Mouse (Mus musculus): ENCODE data around the gene Tmc4. TPM values are rescaled to one million over a fixed set of nuclear protein-coding genes. Genes with fewer than 3 reads are reported as not detected.
"Not testable (repeated sequence)": the region's sequence is repeated elsewhere in the genome, so short reads cannot be mapped to it uniquely, and the experiment has no call there.

Gene Tmc4
- 10 to 100 TPM; 11.4 to 17.7 TPM for total RNA-seq (2021)
- long read RNA-seq, experiment 1, partial matches to known transcripts = 7 of 11 reads
- long read RNA-seq, experiment 1, other reads (novel, unspliced or antisense) = 4 of 11 reads
- long read RNA-seq, experiment 2, partial matches to known transcripts = 6 of 8 reads
- long read RNA-seq, experiment 2, other reads (novel, unspliced or antisense) = 0 of 8 reads

- DNase-seq (ENCODE audit: low spot score in 2 of 2) = no peak
Measured at GRCm38 (mm10) chr7:3677342-3677741, at the start of gene Tmc4. Gene Tmc4 (minus strand): TSS chr7:3677553.

- DNase-seq (ENCODE audit: low spot score in 2 of 2) = not testable (repeated sequence)
Measured at GRCm38 (mm10) chr7:3725459-3725858, 48.1 kb upstream of the Tmc4 start.

- DNase-seq (ENCODE audit: low spot score in 2 of 2) = not testable (repeated sequence)
Measured at GRCm38 (mm10) chr7:3720268-3720667, 42.9 kb upstream of the Tmc4 start, which contains the start of gene Pirb. Gene Pirb (minus strand): TSS chr7:3720391.

GRCm38 (mm10) chr7:3715249-3715648, 37.9 kb upstream of the Tmc4 start:
- DNase-seq (ENCODE audit: low spot score in 2 of 2) = no peak

- no peak for DNase-seq (ENCODE audit: low spot score in 2 of 2)
Measured at GRCm38 (mm10) chr7:3712264-3712942, 35.0 kb upstream of the Tmc4 start.

- DNase-seq (ENCODE audit: low spot score in 2 of 2) = no peak
Measured at GRCm38 (mm10) chr7:3709000-3709399, 31.6 kb upstream of the Tmc4 start.

GRCm38 (mm10) chr7:3708447-3708980, 31.2 kb upstream of the Tmc4 start:
- not testable (repeated sequence) for DNase-seq (ENCODE audit: low spot score in 2 of 2)

- DNase-seq (ENCODE audit: low spot score in 2 of 2) = no peak
Measured at GRCm38 (mm10) chr7:3707568-3708413, 30.4 kb upstream of the Tmc4 start.

- DNase-seq (ENCODE audit: low spot score in 2 of 2) = no peak
Measured at GRCm38 (mm10) chr7:3707027-3707426, 29.7 kb upstream of the Tmc4 start.

GRCm38 (mm10) chr7:3706343-3706934, 29.1 kb upstream of the Tmc4 start:
- DNase-seq (ENCODE audit: low spot score in 2 of 2) = no peak

- DNase-seq (ENCODE audit: low spot score in 2 of 2) = no peak
Measured at GRCm38 (mm10) chr7:3705911-3706310, 28.6 kb upstream of the Tmc4 start.

GRCm38 (mm10) chr7:3705461-3705860, 28.1 kb upstream of the Tmc4 start:
- not testable (repeated sequence) for DNase-seq (ENCODE audit: low spot score in 2 of 2)

GRCm38 (mm10) chr7:3704475-3704874, 27.1 kb upstream of the Tmc4 start:
- no peak for DNase-seq (ENCODE audit: low spot score in 2 of 2)

GRCm38 (mm10) chr7:3703879-3704441, 26.6 kb upstream of the Tmc4 start, which contains the start of gene Rps9:
Gene Rps9 (plus strand): TSS chr7:3703993.
- DNase-seq (ENCODE audit: low spot score in 2 of 2) = peak; percentile 90

GRCm38 (mm10) chr7:3703148-3703878, 26.0 kb upstream of the Tmc4 start:
- DNase-seq (ENCODE audit: low spot score in 2 of 2) = no peak

GRCm38 (mm10) chr7:3698471-3698870, 21.1 kb upstream of the Tmc4 start:
- no peak for DNase-seq (ENCODE audit: low spot score in 2 of 2)

- DNase-seq (ENCODE audit: low spot score in 2 of 2) = not testable (repeated sequence)
Measured at GRCm38 (mm10) chr7:3694949-3695305, 17.6 kb upstream of the Tmc4 start.

GRCm38 (mm10) chr7:3694076-3694948, 17.0 kb upstream of the Tmc4 start:
- DNase-seq (ENCODE audit: low spot score in 2 of 2) = peak; percentile 35 to 57

GRCm38 (mm10) chr7:3693809-3694075, 16.4 kb upstream of the Tmc4 start:
- no peak for DNase-seq (ENCODE audit: low spot score in 2 of 2)

Measured in adrenal gland, postnatal 4 days (tissue).